Mouse (Mus musculus) embryonic fibroblast, embryonic 13.5 days (primary cell): ENCODE results near the gene Castor2.

ENCODE experiments used
- CTCF ChIP-seq: IDR thresholded peaks from 2 replicates; pipeline ENCODE4 v1.5.1; 2011; ENCODE audit warnings: mild to moderate bottlenecking, control low read depth, low read length, moderate library complexity, borderline replicate concordance; ENCODE audit not compliant: insufficient read depth
- POLR2A ChIP-seq: IDR thresholded peaks from 2 replicates; pipeline ENCODE4 v1.6.1; 2011; ENCODE audit warnings: low read depth, mild to moderate bottlenecking, control low read depth, low read length, moderate library complexity

DNA sequence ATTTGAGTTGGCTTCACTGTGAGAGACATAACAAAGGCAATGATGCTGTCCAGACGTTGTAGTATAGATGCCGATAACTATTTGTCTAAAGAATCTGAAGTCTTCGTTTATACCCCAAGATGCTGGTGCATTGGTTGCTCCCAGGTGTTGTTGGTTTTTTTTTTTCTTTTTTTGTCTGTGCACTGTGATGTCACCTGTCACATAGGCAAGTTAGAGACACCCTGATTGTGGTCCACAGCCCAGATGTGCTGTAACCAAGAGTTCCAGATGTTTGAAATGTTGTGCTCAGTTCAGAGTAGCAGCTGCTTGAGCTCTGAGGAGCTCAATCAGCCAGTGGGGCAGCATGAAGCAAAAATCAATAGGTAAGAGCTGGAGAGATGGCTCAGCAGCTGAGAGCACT is 86.5 kb downstream of the Castor2 start:
- TF ChIP-seq CTCF (no peak), POLR2A (no peak)
